Mouse (Mus musculus) brain, embryonic 18.5 days (tissue): ENCODE results near the gene Dhrs3.

Experiments
- DNase-seq: peaks from one replicate; pipeline ENCODE4 v3.0.0-alpha.2; 2012; ENCODE audit warnings: low read depth, low spot score

Dhrs3 gene

DNA sequence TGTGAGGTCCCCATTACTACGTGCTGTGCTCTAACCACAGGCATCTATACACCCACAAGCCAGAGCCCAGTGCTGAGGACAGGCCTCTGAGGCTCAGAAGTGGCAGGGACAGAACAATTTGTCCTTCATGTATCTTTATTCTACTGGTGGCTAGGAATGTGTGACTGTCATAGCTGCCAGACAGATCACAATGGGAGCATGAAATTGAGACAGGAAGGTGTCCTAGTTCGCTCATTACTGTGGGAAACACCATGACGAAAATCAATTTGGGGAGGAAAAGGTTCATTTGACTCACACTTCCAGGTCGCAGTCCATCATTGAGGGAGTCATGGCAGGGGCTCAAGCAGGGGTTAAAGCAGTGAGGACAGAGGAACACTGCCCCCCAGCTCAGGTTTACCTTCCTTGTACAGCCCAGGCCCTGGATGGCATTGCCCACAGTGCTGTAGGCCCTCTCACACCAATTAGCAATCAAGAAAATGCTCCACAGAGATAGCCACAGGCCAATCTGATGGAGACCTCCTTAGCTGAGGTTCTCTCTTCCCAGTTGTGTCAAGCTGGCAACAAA is 47.3 kb downstream of the Dhrs3 start:
- DNase-seq: no peak

DNA sequence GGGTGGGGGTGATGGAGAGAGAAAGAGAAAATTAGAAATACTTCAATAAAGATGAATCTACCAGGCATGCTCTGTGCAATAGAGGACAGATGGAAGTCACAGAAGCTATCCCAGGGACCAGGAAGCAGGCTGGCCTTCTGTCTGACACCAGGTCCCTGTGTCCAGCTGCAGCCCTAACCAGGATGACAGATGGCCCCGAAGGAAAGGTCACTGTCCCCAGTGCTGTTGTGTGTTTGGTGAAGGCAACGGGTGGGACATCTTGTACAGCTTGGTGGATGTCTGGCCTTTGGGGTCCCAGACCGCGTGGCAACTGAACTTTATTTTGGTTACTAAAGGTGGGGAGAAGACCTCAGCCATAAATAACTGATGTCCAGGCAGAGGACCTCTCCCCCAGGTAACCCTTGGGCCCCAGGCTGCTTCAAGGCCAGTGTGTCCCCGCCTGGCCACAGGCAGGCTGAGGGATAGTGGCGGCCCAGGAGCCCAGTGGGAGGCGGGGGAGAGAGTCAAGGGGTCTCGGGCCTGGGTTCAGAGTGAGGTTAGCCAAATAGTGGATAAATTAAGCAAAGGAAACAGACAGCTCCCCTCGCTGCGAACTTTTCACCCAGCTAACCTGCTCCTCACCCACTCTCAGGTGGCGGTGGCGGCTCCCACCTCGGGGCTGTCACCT is 48.3 kb downstream of the Dhrs3 start:
- DNase-seq: no peak

DNA sequence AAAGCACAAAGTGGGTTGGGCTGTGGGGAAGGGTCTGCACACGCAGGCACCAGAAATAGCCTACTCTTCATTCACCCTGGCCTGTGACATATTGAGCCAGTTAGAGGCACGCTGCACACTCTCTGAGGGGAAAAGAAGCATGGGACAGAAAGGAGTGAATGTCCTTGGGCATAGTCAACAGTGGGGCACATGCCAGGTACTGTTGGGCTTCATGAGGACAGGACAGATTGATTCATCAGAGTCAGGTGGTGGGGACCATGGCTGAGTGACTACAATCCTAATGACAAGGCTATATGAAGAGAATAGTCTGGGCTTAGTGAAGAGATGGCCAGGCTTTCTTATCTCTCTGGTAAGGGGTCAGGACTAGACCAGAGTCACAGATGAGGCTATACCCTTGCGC is 49.8 kb downstream of the Dhrs3 start:
- no peak for DNase-seq

DNA sequence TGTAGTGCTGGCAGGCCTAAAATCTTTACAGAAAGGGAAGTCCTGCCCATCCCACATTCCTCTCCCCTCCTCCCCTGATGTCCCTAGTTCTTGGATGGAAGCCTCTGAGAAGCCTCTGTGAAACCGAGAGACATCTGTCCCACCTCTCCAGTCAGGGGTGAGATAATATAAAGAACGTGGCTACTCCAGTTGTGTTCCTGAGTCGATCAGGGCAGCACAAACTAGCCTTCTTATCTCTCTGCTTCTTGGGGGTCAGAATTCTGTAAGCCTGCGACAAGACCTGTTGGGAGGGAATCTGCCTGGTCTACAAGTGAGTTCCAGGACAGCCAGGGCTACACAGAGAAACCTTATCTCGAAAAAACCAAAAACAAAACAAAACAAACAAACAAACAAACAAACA is 50.6 kb downstream of the Dhrs3 start:
- DNase-seq: no peak

DNA sequence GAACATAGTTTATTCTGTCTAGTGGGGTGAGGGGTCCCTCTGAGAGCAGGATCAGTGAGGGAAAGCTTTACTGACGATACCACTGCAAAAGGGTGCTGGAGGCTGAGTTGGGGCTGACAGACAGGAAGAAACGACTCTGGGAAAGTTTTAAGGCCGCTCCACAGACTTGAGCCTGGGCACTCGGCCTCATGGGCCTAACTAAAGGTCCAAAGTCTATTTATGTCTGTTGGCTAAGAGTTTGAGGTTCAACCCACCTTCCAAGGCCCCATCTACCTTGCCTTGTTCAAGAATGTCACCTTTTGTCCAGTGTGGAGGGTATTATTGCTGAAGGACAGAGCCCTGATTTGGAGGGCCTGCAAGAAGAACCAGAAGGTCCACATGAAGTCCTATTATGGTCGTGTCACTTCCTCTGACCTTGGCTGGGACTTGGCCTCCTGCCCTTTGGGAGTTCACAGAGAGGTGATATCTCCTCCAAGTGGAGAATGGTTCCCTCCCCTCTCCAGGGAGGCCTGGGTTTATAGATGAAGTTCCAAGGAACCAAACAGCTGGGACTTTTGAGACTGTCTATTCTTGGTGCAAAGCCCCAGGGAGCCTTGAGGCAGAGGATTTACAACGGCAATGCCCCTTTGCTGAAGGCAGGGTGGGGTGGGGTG is 55.2 kb downstream of the Dhrs3 start:
- DNase-seq: no peak

DNA sequence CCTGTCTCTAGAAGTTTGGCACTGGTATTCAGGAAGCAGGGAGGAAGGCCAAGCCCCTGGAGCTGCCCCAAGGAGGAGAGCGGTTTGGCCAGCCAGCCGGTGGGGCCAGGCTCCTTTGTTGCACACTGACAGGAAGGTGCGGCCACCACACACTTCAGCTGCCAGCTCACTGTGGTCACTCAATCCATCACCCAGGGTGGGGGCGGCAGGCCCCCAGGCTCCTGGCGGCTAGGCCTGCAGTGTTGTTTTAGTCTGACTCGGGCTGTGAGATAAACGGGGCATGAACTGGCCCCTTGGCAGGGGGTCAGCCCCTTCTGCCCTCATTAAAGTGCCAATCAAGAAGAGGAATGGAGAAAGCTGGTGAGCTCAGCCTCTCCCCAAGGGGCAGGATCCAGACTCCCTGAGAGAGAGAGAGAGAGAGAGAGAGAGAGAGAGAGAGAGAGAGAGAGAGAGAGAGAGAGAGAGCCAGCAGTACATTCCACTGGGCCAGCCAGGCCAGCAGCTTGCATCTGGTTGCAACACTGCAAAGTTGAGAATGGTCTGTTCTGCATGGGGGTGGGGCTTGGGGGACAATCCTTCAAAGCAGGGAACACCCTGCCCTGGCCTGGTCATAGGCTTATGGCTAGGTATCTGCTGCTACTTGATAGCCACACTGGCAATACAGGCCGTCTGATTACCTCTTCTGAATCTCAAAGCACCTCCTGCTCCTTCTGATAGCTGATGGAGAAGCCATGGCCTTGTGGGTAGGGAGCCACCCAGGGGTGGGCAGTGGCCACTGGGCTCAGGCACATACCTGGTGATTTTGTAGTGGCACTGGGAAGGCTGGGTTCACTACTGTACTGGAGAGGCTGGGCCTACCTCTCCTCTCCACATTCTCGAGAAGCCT is 57.1 kb downstream of the Dhrs3 start:
- no peak for DNase-seq

DNA sequence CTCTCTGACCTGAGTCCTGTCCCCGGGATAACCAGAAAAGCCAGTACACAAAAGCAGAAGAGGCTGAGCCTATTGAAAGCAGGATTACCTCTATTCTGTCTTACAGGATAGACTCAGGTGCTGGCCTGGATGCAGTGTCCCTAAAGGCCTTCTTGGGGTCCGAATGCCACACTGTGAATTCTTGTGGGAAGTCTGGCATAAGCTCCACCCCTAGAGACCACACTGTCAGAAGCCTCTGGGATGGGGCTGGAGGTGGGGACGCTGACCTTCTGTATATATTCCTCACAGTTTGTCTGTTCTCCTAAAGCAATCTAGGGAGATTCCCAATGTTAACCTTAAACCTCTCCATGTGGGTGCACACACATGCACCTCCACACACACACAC is 57.7 kb downstream of the Dhrs3 start:
- no peak for DNase-seq

DNA sequence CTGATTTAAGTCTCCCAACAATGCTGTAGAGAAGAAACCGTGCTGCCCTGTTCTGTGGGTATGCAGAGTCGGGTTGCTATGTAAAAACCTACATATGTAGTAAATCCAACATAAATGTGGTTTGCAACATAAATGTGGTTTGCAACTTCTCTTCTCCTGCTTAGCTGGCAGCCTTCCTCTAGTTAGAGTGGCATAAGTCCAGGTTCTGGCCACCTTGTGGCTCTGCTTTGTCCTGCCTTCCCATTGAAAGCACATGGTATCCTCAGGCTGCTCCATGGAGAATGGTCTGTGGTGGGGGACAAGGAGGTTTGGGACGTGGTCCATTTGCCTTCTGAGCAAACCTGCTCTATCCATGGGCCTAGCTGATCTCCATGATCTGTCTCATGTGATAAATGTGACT is 58.3 kb downstream of the Dhrs3 start:
- no peak for DNase-seq

DNA sequence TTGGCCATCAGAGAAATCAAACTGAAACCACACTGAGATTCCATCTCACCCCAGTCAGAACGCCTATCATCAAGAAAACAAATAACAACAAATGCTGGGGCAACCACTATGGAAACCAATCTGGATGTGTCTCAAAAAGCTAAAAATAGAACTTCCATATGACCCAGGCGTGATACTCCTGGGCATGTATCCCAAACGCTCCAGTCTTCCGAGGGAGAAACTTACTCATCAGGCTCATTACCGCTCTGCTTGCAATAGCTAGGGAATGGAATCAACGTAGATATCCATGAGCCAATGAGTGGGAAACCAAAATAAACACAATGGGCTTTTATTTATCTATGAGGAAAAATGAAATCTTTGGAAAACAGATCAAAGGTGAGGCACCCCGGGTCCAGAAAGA is 59.2 kb downstream of the Dhrs3 start:
- DNase-seq: no peak

DNA sequence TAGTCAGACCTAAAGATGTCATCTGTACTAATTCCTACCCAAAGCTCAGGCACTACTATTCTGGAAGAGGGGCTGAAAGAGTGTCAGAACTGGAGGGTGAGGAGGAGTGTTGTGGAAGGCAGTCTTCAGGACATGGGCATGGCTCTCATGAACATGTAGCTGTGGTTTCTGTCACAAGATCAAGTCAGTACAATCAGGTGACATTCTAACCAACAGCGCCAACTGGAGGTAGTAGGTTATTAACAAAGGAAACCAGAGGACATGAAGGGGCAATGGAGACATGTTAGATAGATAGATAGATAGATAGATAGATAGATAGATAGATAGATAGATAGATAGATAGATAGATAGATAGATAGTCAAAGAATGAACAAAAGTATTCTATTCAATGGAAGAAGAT is 60.8 kb downstream of the Dhrs3 start:
- no peak for DNase-seq

DNA sequence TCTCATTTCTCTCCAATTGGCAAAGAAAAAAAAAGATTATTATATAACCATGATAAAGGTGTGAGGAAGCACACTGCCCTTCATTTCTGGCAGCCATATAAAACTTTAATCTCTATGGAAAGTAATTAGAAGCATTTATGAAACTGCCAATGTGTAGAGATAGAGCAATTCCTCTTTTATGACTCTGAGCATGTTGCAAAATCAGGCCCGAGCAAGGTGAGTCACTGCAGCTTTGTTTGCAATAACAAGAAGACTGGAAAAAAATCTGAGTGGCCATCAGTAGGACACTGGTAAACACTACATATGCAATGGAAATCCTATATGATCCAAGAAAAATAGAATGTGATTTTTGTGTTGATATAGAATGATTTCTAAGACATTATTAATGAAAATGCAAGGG is 63.2 kb downstream of the Dhrs3 start:
- DNase-seq: no peak

DNA sequence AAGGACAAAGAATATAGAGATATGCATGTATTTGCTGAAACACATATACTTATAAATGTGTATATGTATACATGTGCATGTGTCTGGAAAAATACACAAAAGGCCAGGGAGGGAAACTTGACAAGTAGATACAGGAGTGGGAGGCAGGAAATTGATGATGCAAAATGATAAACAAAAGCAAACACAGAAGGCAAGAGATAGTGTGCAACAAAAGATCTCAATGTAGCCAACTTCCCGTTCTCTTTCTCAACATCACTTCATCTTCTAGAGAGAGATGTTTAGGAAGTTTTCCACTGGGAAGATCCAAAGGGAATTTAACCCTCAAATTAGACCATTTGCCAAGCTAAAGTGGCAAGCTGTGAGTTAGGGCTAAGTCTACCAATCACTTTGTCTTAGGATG is 63.7 kb downstream of the Dhrs3 start:
- no peak for DNase-seq

DNA sequence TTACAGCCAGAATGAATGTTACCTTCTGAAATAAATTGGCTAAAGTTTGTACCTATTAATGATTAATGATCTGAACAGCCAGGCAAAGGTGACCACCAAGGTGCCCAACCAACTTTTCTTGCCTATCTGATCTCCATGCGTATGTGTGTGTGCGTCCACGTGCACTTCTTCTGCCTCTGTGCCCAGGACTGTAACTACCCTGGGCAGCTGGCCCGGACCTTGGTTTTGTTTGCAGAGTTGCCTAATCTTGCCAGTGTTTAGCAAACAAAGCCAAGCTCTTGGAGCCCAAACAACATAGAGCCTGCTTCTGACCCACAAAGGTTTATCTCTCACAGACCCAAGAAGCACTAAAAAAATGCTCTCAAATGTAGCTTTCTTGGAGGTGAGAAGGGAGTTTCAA is 64.6 kb downstream of the Dhrs3 start:
- DNase-seq: no peak

DNA sequence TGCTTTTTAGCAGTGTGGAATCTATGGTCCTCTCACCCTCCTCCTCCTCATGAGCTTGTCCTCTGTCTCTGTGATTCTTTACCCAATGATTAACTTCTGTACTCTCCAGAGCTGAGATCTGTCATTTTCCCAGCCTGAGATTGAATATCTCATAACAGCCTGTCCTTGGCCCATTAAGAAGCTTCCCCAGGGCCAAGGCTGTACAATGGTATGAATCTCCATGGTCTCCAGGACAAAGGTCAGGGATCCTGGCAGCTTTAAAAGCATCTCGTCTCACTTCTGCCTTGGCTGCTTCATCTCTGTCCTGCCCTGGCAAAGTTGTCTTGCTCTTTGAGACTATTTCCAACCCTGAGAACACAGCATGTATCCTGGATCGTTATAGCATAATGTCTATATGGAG is 65.1 kb downstream of the Dhrs3 start:
- no peak for DNase-seq

DNA sequence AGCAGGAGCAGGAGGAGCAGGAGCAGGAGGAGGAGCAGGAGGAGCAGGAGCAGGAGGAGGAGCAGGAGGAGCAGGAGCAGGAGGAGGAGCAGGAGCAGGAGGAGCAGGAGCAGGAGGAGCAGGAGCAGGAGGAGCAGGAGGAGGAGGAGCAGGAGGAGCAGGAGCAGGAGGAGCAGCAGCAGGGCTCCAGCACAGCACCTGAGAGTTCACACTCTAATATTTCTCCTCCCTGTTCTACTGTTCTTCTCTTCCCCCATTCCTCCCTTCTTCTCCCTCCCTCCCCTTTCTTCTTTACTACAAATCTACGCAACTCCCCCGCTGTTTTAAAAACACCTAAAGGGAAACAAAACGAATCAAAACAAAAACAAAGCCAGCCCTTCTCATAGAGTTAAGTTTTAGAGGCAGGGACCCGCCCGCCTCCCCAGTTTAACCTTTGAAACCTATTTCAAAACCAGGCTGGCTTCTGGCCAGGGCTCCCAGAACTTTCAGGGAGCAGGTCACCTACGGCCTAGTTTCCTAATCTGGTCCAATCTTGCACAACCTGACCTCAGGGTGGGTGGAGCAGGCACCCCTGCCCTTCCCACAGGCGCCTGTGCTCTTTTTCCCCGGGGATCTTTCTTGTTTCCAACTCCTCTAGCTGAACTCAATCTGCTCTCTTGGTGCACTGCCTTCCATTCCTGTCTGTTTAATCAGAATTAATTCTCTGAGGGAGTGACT is 67.7 kb downstream of the Dhrs3 start:
- no peak for DNase-seq

DNA sequence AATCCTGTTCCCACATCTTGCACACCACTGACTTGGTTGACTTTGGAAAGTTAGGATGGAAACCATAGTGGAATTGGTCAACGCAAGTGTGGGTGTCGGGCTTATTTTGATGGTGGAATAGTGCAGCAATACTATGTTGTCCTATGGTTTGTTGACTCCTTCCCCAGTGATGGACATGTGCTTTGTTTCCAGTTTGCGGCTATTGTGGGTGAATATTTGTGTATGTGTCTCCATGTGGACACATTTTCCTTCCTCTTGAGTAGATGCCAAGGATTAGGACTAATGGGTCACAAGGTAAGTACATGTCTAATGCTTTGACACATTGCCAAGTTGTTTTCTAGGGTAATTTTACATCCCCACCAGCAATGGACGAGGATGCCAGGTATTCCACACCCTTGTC is 68.6 kb downstream of the Dhrs3 start:
- DNase-seq: no peak

DNA sequence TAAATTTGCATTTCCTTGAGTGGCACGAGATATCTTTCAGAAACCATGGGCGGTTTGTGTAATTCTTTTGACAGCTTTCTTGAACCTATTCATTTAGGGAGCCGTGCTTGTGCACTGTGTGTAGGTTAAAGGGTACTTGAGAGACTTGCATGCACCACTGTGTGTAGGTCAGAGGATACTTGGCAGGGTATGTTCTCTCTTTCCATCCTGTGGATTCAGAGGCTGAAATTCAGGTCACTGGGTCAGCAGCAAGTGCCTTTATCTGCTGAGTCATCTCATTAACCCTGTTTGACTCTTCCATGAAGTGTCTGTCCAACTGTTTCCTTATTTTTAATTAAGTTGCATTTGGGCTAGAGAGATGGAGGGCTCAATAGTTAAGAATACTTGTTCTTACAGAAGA is 69.1 kb downstream of the Dhrs3 start:
- no peak for DNase-seq

DNA sequence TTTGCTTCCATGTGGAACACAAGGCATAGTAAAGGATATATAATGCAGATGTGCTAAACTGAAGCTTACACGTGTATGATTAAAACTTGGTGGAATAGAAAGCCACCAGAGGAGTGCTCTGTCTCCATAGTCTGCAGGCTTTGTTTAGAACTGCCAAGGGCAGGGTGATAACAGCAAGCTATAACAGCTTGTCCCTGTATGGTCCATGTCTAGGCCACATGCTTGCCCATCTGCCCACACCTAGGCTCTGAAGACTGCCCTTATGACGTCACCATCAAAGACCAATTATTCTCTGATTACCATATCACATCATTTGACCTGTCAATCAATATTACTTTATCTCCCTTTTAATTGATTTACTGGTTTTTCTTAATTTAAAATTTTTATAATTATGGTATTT is 72.6 kb downstream of the Dhrs3 start:
- DNase-seq: no peak

DNA sequence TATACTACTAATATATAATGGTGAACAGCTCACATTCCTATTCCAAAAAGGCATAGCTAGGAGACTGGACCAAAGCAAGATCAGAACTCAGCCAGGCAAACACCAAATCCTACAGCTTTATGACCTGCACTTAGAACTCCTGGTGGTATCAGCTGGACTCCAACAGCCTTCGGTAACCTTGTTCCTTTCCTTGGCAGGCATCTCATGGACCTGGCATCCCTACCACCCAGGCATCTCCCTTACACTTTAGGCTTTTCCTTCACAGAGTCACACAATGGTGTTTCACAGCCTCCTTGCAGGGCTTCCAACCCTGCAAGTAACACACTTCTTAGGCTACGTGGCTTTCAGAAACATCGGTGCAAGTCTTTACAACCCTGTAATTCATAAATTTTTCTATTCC is 75.7 kb downstream of the Dhrs3 start:
- no peak for DNase-seq

DNA sequence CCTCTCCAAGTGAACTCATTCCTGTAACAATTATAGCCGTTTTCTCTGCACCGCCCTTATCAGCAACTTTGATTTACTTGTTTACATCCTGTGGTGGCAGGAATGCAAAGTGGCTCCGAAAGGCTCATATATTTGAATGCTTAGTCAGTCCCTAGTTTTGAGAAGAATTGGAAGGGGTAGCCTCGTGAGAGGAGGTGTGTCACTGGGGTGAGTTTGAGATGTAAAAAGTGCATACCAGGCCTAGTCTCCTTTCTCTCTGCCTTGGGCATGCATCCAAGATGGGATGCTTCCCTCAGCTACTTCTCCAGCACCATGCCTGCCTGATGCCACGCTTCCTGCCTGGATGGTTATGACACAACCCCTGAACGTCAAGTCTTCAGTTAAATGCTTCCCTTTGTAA is 76.4 kb downstream of the Dhrs3 start:
- DNase-seq: no peak

DNA sequence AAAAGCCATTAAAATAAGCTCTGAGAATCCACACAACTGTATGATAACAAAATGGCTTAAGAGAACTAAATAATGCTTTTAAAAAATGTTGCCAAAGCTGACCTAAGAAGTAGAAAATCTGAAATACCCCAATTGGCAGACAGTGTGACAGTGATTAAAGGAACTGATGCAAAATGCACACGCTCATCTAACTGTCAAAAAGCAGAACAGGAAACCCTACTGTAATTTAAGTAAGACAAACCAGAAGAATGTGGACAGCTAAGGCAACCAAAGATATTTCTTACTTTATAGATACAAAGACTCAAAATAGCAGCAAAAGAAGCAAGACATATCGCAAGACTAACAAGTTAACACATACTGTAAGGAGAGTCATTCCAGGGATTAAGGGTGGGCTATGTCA is 78.4 kb downstream of the Dhrs3 start:
- no peak for DNase-seq
